Mouse (Mus musculus): ENCODE results near the gene Gm12355. TPM values are rescaled to one million over a fixed set of nuclear protein-coding genes. Genes with fewer than 3 reads are reported as not detected.

Gm12355 gene
- total and polyA plus RNA-seq, 2 experiments from 2014 or later = 0.29 to 0.68 TPM

DNA sequence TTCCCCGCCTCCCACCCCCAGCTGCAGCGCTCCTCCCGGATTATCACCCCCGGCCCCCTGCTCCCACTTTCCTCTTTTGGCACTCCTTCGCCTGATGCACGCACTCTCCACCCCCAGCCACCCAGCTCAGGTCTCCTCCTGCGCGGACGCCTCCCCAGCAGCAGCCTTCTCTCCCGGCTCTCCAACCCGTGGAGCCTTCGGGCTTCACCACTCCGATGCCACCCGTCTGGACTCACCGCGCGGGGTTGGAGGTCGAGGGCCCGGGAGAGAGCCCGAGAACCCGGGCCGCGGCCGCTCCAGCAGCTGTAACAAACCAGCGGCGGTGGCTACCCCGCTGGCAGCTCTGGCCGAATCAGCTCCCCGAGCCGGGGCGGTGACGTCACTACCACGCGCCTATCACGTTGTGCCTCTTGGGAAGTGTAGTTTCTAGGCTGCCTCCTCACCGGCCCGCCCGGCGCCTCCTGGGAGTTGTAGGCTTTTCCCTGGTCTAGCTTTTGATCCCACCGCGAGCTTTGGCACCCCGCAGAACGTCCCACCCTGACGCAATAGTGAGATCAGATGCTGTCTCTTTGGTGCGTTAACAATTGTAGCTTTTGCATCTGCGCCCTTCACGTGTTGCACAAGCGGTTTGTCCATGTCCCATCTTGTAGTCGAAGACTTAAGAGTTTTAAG is 38.4 kb downstream of the Gm12355 start, which contains the start of gene Ormdl3:
Gene Ormdl3 (minus strand): TSS at position 477 of the 672 bp plus-strand sequence.
- peak; percentile 98 for DNase-seq
- Histone ChIP-seq H3K4me1 (ENCODE audit: insufficient read depth) (peaks cover 23% of the 10 kb centered on the region), H3K9ac (peak within 1 kb of the TSS; percentile 91), H3K4me3 (ENCODE audit: low read depth, low read length) (peak within 1 kb of the TSS; percentile 95), H3K4me2 (ENCODE audit: low read depth) (peak within 1 kb of the TSS; percentile 73), H3K27me3 (ENCODE audit: insufficient read depth, low read length) (no peaks in the 10 kb centered on the region), H3K36me3 (ENCODE audit: insufficient read depth) (peaks cover 16% of the 10 kb centered on the region), H3K27ac (ENCODE audit: low read depth, low read length) (peak within 1 kb of the TSS; percentile 84), H3K9me3 (ENCODE audit: low read length) (no peaks in the 10 kb centered on the region)
- 3% methylated on average over 49 of the region's 49 CpGs for WGBS
- no peak for TF ChIP-seq CTCF (IDR thresholded peaks at IDR 0.05; ENCODE audit: low read depth)
- ATAC-seq = peak; percentile 98

DNA sequence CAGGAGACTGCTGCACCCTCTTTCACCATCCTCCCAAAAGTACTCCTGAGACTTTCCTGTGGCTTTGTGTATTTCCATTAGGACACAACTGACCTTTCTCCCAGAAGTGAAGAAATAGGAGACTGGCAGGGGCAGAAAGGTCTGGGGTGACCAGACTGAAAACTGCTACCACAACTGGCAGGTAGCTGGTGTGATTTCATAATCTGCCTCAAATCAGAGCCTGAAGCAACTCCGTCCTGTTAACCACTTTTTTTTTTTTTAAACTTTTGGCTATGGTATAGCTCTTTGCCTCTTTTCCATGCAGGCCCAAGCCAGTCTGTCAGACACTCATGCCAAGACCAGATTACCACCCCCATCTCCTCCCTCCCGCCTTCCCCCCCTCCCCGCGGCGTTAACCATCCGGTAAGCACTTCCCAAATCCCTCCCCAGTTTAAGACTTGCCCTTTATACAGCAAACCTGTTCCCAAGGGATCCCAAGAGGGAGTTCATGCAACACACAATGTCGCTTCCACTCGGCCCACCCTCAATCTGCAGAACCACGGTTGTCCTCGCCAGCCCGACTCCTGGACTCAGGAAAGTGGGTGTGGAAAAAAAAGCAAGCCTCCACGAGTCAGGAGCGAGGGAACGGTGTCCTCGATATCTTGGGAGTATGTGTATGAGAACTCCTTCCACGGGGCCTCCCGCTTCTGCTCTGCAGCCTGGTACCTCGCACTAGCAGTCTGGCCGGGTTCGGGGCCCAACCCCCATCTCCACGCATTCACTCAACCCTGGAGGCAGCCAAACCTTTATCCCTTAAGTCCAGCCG is 39.2 kb downstream of the Gm12355 start:
- peaks cover 16% of the 10 kb centered on the region for H3K36me3 ChIP-seq (ENCODE audit: insufficient read depth)
- H3K27ac ChIP-seq (ENCODE audit: low read depth, low read length) = peak overlapping the region; percentile 84
- H3K27me3 ChIP-seq (ENCODE audit: insufficient read depth, low read length) = no peaks in the 10 kb centered on the region
- no peak for TF ChIP-seq CTCF (IDR thresholded peaks at IDR 0.05; ENCODE audit: low read depth)
- no peaks in the 10 kb centered on the region for H3K9me3 ChIP-seq (ENCODE audit: low read length)
- DNase-seq (no peak), ATAC-seq (peak; percentile 41)
- under 1% methylated on average over 21 of the region's 22 CpGs for WGBS
- peaks cover 23% of the 10 kb centered on the region for H3K4me1 ChIP-seq (ENCODE audit: insufficient read depth)
- H3K4me2 ChIP-seq (ENCODE audit: low read depth) = peak overlapping the region; percentile 73
- H3K4me3 ChIP-seq (ENCODE audit: low read depth, low read length) = peak overlapping the region; percentile 95
- peak overlapping the region; percentile 91 for H3K9ac ChIP-seq

DNA sequence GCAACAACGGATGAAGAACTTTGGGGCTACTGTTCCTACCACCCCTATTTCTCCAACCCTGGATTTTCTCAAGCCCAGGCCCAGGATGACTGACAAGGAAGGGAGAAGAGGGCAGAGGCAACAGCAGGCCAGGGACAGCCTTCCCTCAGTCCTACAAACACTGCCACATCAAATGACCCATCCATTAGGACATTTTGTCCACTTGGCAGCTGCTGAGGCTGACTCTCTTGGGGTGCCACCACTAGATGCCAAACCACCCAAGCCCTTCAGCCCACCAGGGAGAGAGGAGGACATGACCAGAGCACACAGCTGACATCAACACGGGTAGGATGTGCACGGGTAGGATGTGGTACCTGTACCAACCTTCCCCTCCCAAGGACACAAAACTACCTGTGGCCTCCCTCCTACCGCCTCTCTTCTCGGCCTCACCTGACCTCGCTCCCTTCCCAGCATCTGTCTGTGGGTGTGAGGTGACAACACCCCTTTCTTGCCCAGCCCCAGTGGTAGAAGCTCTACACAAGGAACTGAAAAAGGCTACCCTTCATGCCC is 40.8 kb downstream of the Gm12355 start:
- Histone ChIP-seq H3K9me3 (ENCODE audit: low read length) (no peaks in the 10 kb centered on the region), H3K27ac (ENCODE audit: low read depth, low read length) (no peak overlapping the region), H3K27me3 (ENCODE audit: insufficient read depth, low read length) (no peaks in the 10 kb centered on the region), H3K4me2 (ENCODE audit: low read depth) (no peak overlapping the region), H3K36me3 (ENCODE audit: insufficient read depth) (peaks cover 25% of the 10 kb centered on the region), H3K4me1 (ENCODE audit: insufficient read depth) (peaks cover 23% of the 10 kb centered on the region), H3K4me3 (ENCODE audit: low read depth, low read length) (no peak overlapping the region), H3K9ac (no peak overlapping the region)
- 89% methylated on average over 6 of the region's 6 CpGs for WGBS
- no peak for TF ChIP-seq CTCF (IDR thresholded peaks at IDR 0.05; ENCODE audit: low read depth)
- DNase-seq (no peak), ATAC-seq (no peak)

DNA sequence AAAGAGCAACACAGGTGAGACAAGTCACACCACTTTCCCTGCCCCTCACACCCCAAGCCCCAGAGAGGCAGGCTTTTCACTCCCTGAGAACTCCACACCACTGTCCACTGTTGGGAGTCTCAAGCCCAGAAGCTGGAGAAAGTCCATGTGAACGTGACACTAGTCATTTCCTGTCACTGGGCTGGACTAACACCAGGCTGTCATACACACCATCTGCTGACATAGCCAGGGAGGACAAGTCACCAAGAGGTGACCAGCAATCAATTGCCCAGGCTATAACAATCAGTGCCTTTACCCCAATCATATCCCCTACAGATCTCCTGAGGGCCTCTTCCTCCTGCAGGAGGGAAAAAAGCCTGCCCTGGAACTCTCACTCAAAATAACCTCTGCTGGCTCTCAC is 41.3 kb downstream of the Gm12355 start:
- Histone ChIP-seq H3K4me3 (ENCODE audit: low read depth, low read length) (no peak overlapping the region), H3K9me3 (ENCODE audit: low read length) (no peaks in the 10 kb centered on the region), H3K27me3 (ENCODE audit: insufficient read depth, low read length) (no peaks in the 10 kb centered on the region), H3K9ac (no peak overlapping the region), H3K36me3 (ENCODE audit: insufficient read depth) (peaks cover 25% of the 10 kb centered on the region), H3K4me1 (ENCODE audit: insufficient read depth) (peaks cover 23% of the 10 kb centered on the region), H3K27ac (ENCODE audit: low read depth, low read length) (no peak overlapping the region), H3K4me2 (ENCODE audit: low read depth) (no peak overlapping the region)
- ATAC-seq (no peak), DNase-seq (no peak)
- no peak for TF ChIP-seq CTCF (IDR thresholded peaks at IDR 0.05; ENCODE audit: low read depth)
- WGBS = 69% methylated on average over 1 of the region's 1 CpGs

DNA sequence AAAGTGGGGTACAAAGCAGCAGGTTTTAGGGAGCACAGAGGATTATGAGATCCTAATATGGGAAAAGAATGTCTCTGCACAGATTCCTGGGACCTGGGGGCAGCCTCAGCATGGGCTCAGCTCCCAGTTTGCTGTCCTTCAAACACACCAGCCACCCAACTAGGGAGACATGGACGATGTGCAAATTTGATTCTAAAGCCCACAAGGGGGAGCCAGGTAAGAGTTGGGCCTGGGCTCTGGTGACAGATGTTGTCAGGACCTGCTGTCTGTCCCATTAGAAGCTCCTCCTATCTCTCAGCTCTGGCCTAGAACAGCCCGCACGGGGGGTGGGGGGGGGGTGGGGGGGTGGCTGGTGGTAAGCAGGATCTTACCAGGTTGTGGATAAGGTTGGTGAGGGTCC is 41.9 kb downstream of the Gm12355 start:
- Histone ChIP-seq H3K27ac (ENCODE audit: low read depth, low read length) (no peak overlapping the region), H3K4me1 (ENCODE audit: insufficient read depth) (peaks cover 23% of the 10 kb centered on the region), H3K4me2 (ENCODE audit: low read depth) (no peak overlapping the region), H3K36me3 (ENCODE audit: insufficient read depth) (peaks cover 25% of the 10 kb centered on the region), H3K9me3 (ENCODE audit: low read length) (no peaks in the 10 kb centered on the region), H3K9ac (no peak overlapping the region), H3K27me3 (ENCODE audit: insufficient read depth, low read length) (no peaks in the 10 kb centered on the region), H3K4me3 (ENCODE audit: low read depth, low read length) (no peak overlapping the region)
- peak; percentile 5; the same call in 1 of the 2 replicates for TF ChIP-seq CTCF (IDR thresholded peaks at IDR 0.05; ENCODE audit: low read depth)
- WGBS = 45% methylated on average over 3 of the region's 3 CpGs
- ATAC-seq = no peak
- DNase-seq = no peak

DNA sequence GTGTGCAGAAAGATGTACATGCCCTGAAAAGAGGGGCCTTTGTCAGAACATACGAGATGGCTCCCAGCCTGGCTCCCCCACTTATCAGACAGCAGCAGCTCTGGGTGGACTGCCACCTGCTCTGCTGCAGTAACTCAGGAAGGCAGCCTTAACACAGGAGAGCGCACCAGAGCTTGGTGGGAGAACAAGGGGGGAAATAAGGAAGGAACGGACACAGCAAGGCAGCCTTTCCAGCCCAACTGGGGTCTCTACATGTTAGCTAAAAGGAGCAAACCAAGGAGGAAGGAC is 42.3 kb downstream of the Gm12355 start:
- Histone ChIP-seq H3K9me3 (ENCODE audit: low read length) (no peaks in the 10 kb centered on the region), H3K9ac (no peak overlapping the region), H3K4me2 (ENCODE audit: low read depth) (no peak overlapping the region), H3K27me3 (ENCODE audit: insufficient read depth, low read length) (no peaks in the 10 kb centered on the region), H3K4me1 (ENCODE audit: insufficient read depth) (peaks cover 20% of the 10 kb centered on the region), H3K36me3 (ENCODE audit: insufficient read depth) (peaks cover 25% of the 10 kb centered on the region), H3K4me3 (ENCODE audit: low read depth, low read length) (no peak overlapping the region), H3K27ac (ENCODE audit: low read depth, low read length) (no peak overlapping the region)
- no peak for TF ChIP-seq CTCF (IDR thresholded peaks at IDR 0.05; ENCODE audit: low read depth)
- DNase-seq (no peak), ATAC-seq (no peak)
- 89% methylated on average over 3 of the region's 3 CpGs for WGBS

All from forebrain, postnatal 0 days (tissue).